Mouse (Mus musculus): Measurements from ENCODE around the gene Acsm5.
"Not testable (repeated sequence)": the region's sequence is repeated elsewhere in the genome, so short reads cannot be mapped to it uniquely, and the experiment has no call there.

Acsm5 gene

GRCm38 (mm10) chr7:119550471-119551222 lies 31.4 kb downstream of the Acsm5 start:
- no peak for DNase-seq

- no peak for DNase-seq
These were observed 34.8 kb downstream of the Acsm5 start, which contains the start of gene Acsm2 for GRCm38 (mm10) chr7:119554040-119554439. Acsm2 (plus strand) TSS chr7:119554340.

- no peak for DNase-seq
These were observed 40.7 kb downstream of the Acsm5 start for GRCm38 (mm10) chr7:119559789-119560451.

GRCm38 (mm10) chr7:119560452-119560835 lies 41.2 kb downstream of the Acsm5 start:
- no peak for DNase-seq

GRCm38 (mm10) chr7:119561441-119561840 lies 42.2 kb downstream of the Acsm5 start:
- no peak for DNase-seq

GRCm38 (mm10) chr7:119562476-119562875 lies 43.2 kb downstream of the Acsm5 start:
- DNase-seq = not testable (repeated sequence)

- no peak for DNase-seq
These were observed 75.4 kb downstream of the Acsm5 start for GRCm38 (mm10) chr7:119594530-119595107.
